Mouse (Mus musculus) liver, adult 10 weeks (tissue): Measurements from ENCODE around the gene Evi2b. TPM values are rescaled to one million over a fixed set of nuclear protein-coding genes. Genes with fewer than 3 reads are reported as not detected.

Experiments
- polyA plus RNA-seq: library from polyadenylated mRNA; stranded (reverse); fragments of 350-450 nt; fragmentation: Illumina TruSeq; extraction: RNeasy Lipid Tissue Mini Kit (QIAGEN cat#74804); gene quantifications from one replicate; pipeline ENCODE4 v1.2.3, GENCODE M21; 2014; ENCODE audit warnings: low read depth, low replicate concordance

Gene Evi2b
- 6.3 TPM for polyA plus RNA-seq

GRCm38 (mm10) chr11:79523560-79524309 is at the start of gene Evi2b:
TSS of gene Evi2b (minus strand) at chr11:79523762.

DNA sequence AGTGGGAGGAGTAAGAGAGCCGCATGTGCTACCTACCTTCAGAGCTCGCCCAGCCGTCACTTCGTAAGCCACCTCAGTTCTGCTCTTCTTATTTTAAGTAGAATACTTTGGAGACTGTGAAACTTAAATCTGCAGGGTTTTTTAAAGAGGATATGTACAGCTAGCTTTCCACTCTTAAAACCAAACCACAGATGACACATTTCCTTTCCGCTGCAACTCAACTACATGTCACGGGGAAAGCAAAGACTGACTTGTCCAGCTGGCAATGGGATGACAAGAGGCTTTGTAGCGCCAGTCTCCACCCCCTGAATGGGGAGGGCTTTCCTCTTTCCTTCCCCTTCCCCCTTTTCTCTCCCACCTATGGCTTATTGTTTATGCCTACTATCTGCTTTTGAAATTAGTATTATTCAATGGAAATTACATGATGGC is 6.8 kb upstream of the Evi2b start, which contains the start of the genes Evi2 and Evi2a:
TSS of gene Evi2 (minus strand) at position 257 of the 429 bp plus-strand sequence.
TSS of gene Evi2a (minus strand) at position 277 of the 429 bp plus-strand sequence.

DNA sequence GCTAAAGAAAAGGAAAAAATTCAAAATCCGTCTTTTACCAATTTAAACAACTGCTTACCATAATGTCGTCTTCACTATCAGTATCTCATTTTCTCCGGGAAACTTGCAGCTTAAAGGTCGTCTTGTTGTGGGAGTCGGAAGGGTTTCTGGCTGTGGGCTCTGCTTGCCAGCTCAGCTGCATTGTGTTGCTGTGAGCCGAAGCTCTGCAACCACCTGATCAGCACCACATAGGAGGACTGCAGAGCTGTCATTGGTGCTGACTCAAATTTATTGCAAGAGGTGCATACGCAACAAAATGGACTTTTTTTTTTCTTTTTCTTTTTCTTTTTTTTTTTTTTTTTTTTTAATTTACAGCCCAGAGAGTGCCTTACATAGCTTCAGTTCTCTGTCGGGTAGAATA is 19.7 kb downstream of the Evi2b start, which contains the start of gene Omg:
TSS of gene Omg (minus strand) at position 240 of the 400 bp plus-strand sequence.

Other genes starting within 250 kb of the Evi2b start
- gene Gm9964, start 226.9 kb downstream of the Evi2b start, polyA plus RNA-seq, result not detected
- 11.4 TPM for gene Nf1, start 184.1 kb downstream of the Evi2b start, polyA plus RNA-seq
- gene Omg, start 19.7 kb downstream of the Evi2b start, polyA plus RNA-seq, result not detected
- 0.82 TPM for gene Evi2, start 6.8 kb upstream of the Evi2b start, polyA plus RNA-seq
- gene Evi2a, start 6.8 kb upstream of the Evi2b start, polyA plus RNA-seq, result 3.8 TPM
- 1.5 TPM for gene Rab11fip4, start 67.5 kb upstream of the Evi2b start, polyA plus RNA-seq